Mouse (Mus musculus) right cerebral cortex, adult 2 months (tissue): ENCODE measurements around the gene Egr2.

ENCODE experiments used
- DNase-seq, 2 experiments: peaks; one replicate each; pipeline ENCODE4 v3.0.0; 2021 to 2022; ENCODE audit warnings: low spot score in 2 of 2

The Egr2 gene

GRCm38 (mm10) chr10:67538585-67539400 is 3.5 kb downstream of the Egr2 start:
- peak; percentile 36 to 47 for DNase-seq

GRCm38 (mm10) chr10:67539401-67539730 is 4.1 kb downstream of the Egr2 start:
- no peak for DNase-seq

GRCm38 (mm10) chr10:67540591-67540990 is 5.3 kb downstream of the Egr2 start:
- DNase-seq: no peak

GRCm38 (mm10) chr10:67547850-67548260 is 12.6 kb downstream of the Egr2 start:
- no peak for DNase-seq

- DNase-seq: peak; percentile 34 to 74
These were observed 13.1 kb downstream of the Egr2 start for GRCm38 (mm10) chr10:67548261-67548854.

- peak; percentile 95 to 97 for DNase-seq
These were observed 13.8 kb downstream of the Egr2 start, which contains the start of gene Ado for GRCm38 (mm10) chr10:67548877-67549731. Gene Ado, minus strand, starts transcription at chr10:67548955.

- DNase-seq: no peak
These were observed 22.8 kb downstream of the Egr2 start for GRCm38 (mm10) chr10:67558053-67558452.

GRCm38 (mm10) chr10:67559765-67560394 is 24.6 kb downstream of the Egr2 start:
- DNase-seq: no peak

- no peak for DNase-seq
These were observed 25.9 kb downstream of the Egr2 start for GRCm38 (mm10) chr10:67561185-67561584.

- DNase-seq: no peak
These were observed 29.2 kb downstream of the Egr2 start for GRCm38 (mm10) chr10:67564509-67564908.

GRCm38 (mm10) chr10:67566104-67566503 is 30.8 kb downstream of the Egr2 start:
- DNase-seq: no peak

- DNase-seq: no peak
These were observed 34.3 kb downstream of the Egr2 start for GRCm38 (mm10) chr10:67569539-67569938.

GRCm38 (mm10) chr10:67571443-67571842 is 36.2 kb downstream of the Egr2 start:
- no peak for DNase-seq

GRCm38 (mm10) chr10:67573310-67573709 is 38.0 kb downstream of the Egr2 start:
- DNase-seq: no peak

GRCm38 (mm10) chr10:67579830-67580229 is 44.6 kb downstream of the Egr2 start:
- DNase-seq: no peak

GRCm38 (mm10) chr10:67581698-67582285 is 46.5 kb downstream of the Egr2 start:
- no peak for DNase-seq

GRCm38 (mm10) chr10:67585873-67586610 is 50.8 kb downstream of the Egr2 start:
- no peak for DNase-seq
